Mouse (Mus musculus): ENCODE data around the gene Fam71f2.
A peak's percentile ranks its signal among the peaks of the same experiment; 100 is the strongest.

The Fam71f2 gene

GRCm38 (mm10) chr6:29278513-29279267 is 703 bp upstream of the Fam71f2 start:
- DNase-seq: peak; percentile 15

DNA sequence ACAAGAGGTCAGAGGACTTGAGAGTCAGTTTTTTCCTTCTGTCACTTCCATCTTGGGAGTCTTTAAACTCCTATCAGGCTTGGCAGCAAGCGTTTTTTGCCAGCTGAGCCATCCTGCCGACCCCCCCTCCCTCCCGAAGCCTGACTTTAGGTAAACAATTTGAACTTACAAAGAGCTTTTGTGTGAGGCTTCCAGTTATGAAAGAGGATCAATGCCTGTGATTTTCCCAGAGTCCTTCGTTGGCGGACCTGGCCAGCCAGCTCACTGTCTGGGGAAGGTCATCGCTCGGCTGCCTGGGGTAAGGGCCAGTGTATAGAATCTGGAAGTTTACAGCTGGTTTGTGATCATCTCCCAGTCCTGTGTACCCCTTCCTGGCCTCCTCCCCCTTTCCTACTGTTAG is 1.3 kb downstream of the Fam71f2 start:
- no peak for DNase-seq

- no peak for DNase-seq
Observed at GRCm38 (mm10) chr6:29286870-29287269, 7.5 kb downstream of the Fam71f2 start.

GRCm38 (mm10) chr6:29287481-29287880 is 8.1 kb downstream of the Fam71f2 start:
- no peak for DNase-seq

DNA sequence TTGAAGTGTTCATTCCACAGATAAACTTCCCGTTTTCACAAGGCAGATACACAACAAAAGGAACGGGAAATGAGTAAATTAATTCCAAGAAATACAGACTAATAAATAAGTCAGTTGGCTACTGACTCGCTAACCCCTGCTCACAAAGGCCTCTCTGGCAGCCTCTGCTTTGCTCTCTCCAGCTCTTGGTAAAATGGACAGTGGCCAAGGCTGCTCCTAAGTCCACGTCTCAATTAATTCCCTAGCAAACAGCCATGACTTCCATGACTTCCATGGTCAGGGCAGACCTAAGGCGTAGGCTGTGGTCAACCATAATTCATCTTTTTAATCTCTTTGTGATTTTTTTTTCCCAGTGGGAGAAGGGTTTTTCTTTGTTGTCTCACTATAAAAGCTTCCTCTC is 8.6 kb downstream of the Fam71f2 start:
- no peak for DNase-seq

- DNase-seq: no peak
Observed at GRCm38 (mm10) chr6:29288651-29289050, 9.3 kb downstream of the Fam71f2 start.

- no peak for DNase-seq
Observed at GRCm38 (mm10) chr6:29299112-29299511, 19.7 kb downstream of the Fam71f2 start.

- no peak for DNase-seq
Observed at GRCm38 (mm10) chr6:29303251-29303650, 23.9 kb downstream of the Fam71f2 start.

GRCm38 (mm10) chr6:29303726-29304125 is 24.3 kb downstream of the Fam71f2 start:
- no peak for DNase-seq

- DNase-seq: no peak
Observed at GRCm38 (mm10) chr6:29305462-29305861, 26.1 kb downstream of the Fam71f2 start.

DNA sequence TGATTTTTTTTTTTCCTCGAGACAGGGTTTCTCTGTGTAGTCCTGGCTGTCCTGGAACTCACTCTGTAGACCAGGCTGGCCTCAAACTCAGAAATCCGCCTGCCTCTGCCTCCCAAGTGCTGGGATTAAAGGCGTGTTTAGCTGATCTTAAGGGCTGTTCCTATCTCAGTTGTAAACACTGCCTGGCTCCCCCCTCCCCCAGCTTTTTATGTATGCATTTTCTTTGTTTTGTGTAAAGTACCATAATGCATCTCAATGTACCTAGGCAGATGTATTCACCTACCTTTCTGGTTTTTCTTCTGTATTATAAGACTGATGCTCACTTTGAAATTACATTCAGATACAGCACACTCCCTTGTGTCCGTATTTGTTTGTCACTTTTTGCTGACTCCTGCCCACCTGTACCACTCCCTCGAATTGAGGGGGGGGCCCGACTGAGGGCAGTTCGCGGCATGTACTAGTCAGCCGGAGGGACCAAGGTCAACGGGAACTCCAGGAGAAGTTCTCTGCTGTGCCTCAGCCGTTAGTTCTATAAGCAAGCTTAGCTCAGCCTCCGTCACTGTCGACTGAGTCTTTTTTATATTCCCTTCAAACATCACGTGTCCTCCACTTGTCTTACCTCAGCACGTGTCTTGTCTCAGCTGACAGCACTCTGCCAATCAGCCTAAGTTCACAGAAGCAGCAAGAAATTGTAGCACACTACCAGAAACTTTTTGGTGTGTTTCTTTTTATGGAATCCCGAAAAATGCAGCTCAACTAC is 29.6 kb downstream of the Fam71f2 start:
- no peak for DNase-seq

DNA sequence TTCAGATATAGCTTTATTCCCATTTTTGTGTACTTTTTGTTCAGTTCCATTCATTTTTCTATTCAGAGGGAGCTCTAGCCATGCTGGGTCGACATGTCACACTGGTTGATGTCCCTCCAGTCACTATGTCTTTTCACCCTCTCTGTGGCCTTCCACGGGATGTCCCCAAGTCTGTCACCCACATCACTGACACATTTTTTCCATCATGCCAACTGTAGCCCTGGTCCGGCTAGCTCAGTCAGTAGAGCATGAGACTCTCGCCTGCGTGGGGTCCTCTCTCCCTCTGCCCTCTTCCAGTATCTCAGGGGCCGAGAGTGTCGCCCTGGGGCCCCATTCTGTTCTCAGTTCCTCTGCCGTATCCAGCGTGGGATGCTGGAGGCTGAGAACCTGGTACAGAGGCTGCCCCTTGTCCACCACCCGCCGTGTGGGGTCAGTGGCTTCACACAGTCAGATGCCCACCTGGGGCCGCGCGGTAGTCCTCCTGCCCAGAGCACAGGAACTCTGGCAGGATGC is 34.4 kb downstream of the Fam71f2 start:
- DNase-seq: no peak

DNA sequence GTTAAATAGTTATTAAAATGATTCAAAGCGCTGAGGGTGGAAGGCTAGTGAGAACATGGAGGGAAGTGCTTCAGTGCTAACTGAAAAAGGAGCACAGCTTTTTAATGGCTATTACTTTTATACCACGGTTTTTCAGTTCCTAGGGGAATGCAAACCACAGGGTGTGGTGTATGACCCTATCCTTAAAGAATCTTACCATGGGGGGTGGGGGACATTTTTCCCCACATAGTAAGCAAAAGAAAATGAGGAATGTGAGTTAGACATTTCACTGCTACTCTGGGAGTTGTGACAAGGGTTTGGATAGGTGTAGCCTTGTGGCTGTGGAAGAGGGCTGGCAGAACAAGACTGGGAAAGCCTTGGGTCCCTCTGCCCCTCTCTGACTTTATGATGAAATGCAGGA is 37.9 kb downstream of the Fam71f2 start:
- DNase-seq: no peak

- no peak for DNase-seq
Observed at GRCm38 (mm10) chr6:29317941-29318340, 38.5 kb downstream of the Fam71f2 start.

DNA sequence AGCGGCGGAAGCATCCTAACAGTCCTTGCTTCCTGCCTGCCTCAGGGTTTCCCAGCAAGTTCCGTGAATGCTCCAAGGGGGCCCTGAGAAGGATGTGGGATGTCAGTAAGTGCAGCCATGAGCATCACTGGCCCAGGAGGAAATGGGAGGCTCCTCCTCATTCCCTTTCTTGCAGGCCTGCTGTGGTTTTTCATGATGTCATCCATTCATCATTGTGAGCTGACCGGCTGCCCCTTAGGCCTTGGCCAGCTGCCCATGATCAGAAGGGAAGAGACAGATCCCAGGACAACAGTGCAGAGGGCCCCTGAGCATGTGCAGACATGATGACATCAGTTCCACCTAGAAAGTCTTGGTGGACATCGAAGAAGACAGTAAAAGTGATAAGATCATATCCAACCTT is 39.5 kb downstream of the Fam71f2 start, which contains the start of gene Fam71f1:
TSS of gene Fam71f1 (plus strand) at position 262 of the 400 bp plus-strand sequence.
- peak; percentile 31 for DNase-seq

DNA sequence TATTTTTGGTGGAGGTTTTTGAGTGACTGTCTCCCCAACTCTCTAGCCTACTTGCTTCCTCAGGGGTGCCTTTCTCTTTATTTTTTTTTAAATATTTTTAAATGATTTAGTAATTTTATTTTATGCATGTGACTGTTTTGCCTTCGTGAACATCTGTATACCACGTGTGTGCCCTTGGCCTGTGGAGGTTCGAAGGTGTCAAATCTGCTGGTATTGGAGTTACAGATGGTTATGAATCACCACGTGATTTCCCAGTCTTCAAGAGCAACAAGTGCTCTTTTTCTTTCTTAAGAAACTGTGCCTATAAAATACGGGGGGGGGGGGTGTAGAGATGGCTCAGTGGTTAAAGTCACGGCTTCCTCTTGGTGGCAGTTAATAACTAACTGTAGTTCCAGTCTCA is 42.2 kb downstream of the Fam71f2 start:
- DNase-seq: no peak

GRCm38 (mm10) chr6:29322147-29322546 is 42.8 kb downstream of the Fam71f2 start:
- DNase-seq: no peak

GRCm38 (mm10) chr6:29322735-29323134 is 43.3 kb downstream of the Fam71f2 start:
- no peak for DNase-seq

GRCm38 (mm10) chr6:29326961-29327360 is 47.6 kb downstream of the Fam71f2 start:
- DNase-seq: no peak

- no peak for DNase-seq
Observed at GRCm38 (mm10) chr6:29329514-29329913, 50.1 kb downstream of the Fam71f2 start.
